Mouse (Mus musculus): Measurements from ENCODE around the gene Zfp235. TPM values are rescaled to one million over a fixed set of nuclear protein-coding genes. Genes with fewer than 3 reads are reported as not detected.
A peak's percentile ranks its signal among the peaks of the same experiment; 100 is the strongest.

Gene Zfp235
- polyA plus RNA-seq, 1 experiment from 2014 or later = 21.7 TPM

DNA sequence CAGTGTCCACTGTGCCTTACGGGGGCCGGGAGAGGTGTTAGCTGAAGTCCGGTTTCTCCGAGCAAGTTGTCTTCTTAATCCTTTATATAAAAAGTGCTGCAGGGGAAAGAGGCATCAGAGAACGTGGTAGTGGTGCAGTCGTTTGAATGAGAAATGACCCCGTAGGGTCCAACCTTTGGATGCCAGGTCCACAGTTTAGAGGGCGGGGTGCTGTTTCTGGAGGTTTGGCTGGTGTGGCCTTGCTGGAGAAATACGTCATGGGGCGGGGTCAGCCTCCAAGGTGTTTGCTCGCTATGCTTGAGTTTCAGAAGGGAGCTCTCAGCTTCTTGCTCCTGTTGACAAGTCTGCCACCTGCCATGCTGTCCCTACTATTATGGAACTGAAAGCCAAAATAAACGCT, 21.0 kb upstream of the Zfp235 start:
- WGBS = 13% methylated on average over 12 of the region's 12 CpGs

DNA sequence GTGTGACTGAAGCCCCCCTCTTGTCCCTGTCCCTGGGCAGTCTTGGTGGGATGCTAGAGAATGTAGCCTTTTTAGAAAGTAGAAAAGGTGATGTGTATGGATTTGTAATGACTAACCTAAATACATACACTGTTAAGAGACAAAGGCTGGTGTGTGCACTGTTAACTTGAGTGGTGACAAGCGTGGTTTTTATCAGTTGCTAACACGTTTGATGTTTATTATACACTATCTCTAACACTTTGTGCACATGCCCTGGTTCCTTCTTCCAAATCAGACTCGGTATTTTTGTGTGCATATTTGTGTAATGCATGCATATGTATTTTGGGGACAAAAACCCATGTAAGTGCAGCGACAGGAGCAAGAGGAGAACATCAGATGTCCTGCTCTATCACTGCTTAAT, 17.3 kb upstream of the Zfp235 start:
- H3K9ac ChIP-seq (replicated peaks; ENCODE audit: low read depth, low read length) = no peak overlapping the region
- H3K36me3 ChIP-seq (ENCODE audit: control insufficient read depth, insufficient read depth, low read length) = no peaks in the 10 kb centered on the region
- H3K4me1 ChIP-seq (ENCODE audit: control insufficient read depth, insufficient read depth, low read length) = no peaks in the 10 kb centered on the region; the same call in 1 of the 2 replicates
- 67% methylated on average over 4 of the region's 4 CpGs for WGBS
- no peak overlapping the region for H3K4me3 ChIP-seq (ENCODE audit: low read depth, low read length)
- ATAC-seq (ENCODE audit: insufficient number of reproducible peaks, insufficient read depth, low FRiP score, low read depth) = no peak
- H3K27ac ChIP-seq (ENCODE audit: low read length) = no peak overlapping the region
- no peaks in the 10 kb centered on the region for H3K27me3 ChIP-seq (ENCODE audit: control insufficient read depth, insufficient read depth, low read length)
- no peak overlapping the region for H3K4me2 ChIP-seq (replicated peaks; ENCODE audit: low read depth, low read length)
- H3K9me3 ChIP-seq (ENCODE audit: control insufficient read depth, low read depth, low read length) = no peaks in the 10 kb centered on the region

More for the DNA sequence above, 21.0 kb upstream of the Zfp235 start:
- peak; percentile 47 for ATAC-seq (ENCODE audit: insufficient number of reproducible peaks, insufficient read depth, low FRiP score, low read depth)
- Histone ChIP-seq H3K27me3 (ENCODE audit: control insufficient read depth, insufficient read depth, low read length) (no peaks in the 10 kb centered on the region), H3K9ac (replicated peaks; ENCODE audit: low read depth, low read length) (peak overlapping the region; percentile 72), H3K27ac (ENCODE audit: low read length) (peak overlapping the region; percentile 67; the same call in 1 of the 2 replicates), H3K4me1 (ENCODE audit: control insufficient read depth, insufficient read depth, low read length) (no peaks in the 10 kb centered on the region; the same call in 1 of the 2 replicates), H3K4me3 (ENCODE audit: low read depth, low read length) (peak overlapping the region; percentile 69), H3K4me2 (replicated peaks; ENCODE audit: low read depth, low read length) (peak overlapping the region; percentile 75), H3K36me3 (ENCODE audit: control insufficient read depth, insufficient read depth, low read length) (peaks cover 2% of the 10 kb centered on the region; the same call in 1 of the 2 replicates), H3K9me3 (ENCODE audit: control insufficient read depth, low read depth, low read length) (peaks cover 14% of the 10 kb centered on the region)

DNA sequence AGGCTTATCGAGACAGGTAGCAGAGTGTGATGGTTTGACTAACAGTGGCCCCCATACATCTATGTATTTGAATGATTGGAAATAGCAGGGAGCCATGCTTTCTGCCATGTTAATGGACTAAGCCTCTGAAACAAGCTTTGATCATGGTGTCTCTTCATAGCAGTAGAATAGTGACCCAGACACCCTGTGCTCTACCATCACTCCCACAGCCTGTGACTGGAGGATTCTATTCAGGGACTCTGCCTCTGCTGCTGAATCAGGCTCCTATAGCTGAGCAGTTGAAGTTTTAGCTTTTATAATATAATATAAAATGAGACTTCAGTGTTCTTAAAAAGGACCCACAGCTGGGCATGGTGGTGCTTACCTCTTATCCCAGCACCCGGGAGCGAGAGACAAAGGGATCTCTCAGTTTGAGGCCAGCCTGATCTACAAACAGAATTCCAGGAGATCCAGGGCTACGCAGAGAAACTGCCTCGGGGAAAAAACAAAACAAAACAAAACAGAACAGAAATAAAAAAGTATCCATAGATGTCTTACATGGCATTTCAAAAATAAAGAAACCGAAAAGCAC, 459 bp upstream of the Zfp235 start:
- no peaks in the 10 kb centered on the region for H3K9me3 ChIP-seq (ENCODE audit: control insufficient read depth, low read depth, low read length)
- H3K27ac ChIP-seq (ENCODE audit: low read length) = no peak overlapping the region
- H3K4me1 ChIP-seq (ENCODE audit: control insufficient read depth, insufficient read depth, low read length) = peaks cover 6% of the 10 kb centered on the region; the same call in 1 of the 2 replicates
- WGBS = 20% methylated on average over 6 of the region's 6 CpGs
- H3K36me3 ChIP-seq (ENCODE audit: control insufficient read depth, insufficient read depth, low read length) = peaks cover 8% of the 10 kb centered on the region; the same call in 1 of the 2 replicates
- no peak overlapping the region; the same call in 1 of the 2 replicates for H3K9ac ChIP-seq (replicated peaks; ENCODE audit: low read depth, low read length)
- no peaks in the 10 kb centered on the region for H3K27me3 ChIP-seq (ENCODE audit: control insufficient read depth, insufficient read depth, low read length)
- ATAC-seq (ENCODE audit: insufficient number of reproducible peaks, insufficient read depth, low FRiP score, low read depth) = no peak
- peak overlapping the region; percentile 64 for H3K4me3 ChIP-seq (ENCODE audit: low read depth, low read length)
- H3K4me2 ChIP-seq (replicated peaks; ENCODE audit: low read depth, low read length) = peak overlapping the region; percentile 43

DNA sequence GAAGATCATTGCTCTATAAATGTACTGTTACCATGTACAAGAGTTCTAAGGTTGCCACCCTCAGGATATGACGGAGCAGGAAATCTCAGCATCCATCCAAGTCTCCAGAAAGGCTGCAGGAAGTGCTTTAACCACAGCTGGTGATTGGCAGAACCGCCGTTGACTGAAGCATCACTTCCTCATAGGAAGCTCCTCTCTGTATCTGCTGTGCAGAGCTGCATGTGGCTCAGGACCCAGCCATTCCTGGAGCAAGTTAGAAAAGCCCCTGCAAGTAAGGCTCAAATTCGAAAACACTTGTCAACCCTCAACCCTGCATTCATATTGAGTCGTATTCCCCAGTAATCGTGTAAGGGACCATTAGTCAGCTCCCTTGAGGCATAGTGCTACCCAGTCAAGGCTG, 8.6 kb downstream of the Zfp235 start:
- H3K9ac ChIP-seq (replicated peaks; ENCODE audit: low read depth, low read length) = no peak overlapping the region
- no peaks in the 10 kb centered on the region for H3K27me3 ChIP-seq (ENCODE audit: control insufficient read depth, insufficient read depth, low read length)
- H3K4me3 ChIP-seq (ENCODE audit: low read depth, low read length) = no peak overlapping the region
- 88% methylated on average over 6 of the region's 6 CpGs for WGBS
- no peak overlapping the region for H3K4me2 ChIP-seq (replicated peaks; ENCODE audit: low read depth, low read length)
- H3K4me1 ChIP-seq (ENCODE audit: control insufficient read depth, insufficient read depth, low read length) = no peaks in the 10 kb centered on the region
- H3K9me3 ChIP-seq (ENCODE audit: control insufficient read depth, low read depth, low read length) = peaks cover 3% of the 10 kb centered on the region; the same call in 1 of the 2 replicates
- no peak overlapping the region for H3K27ac ChIP-seq (ENCODE audit: low read length)
- peaks cover 13% of the 10 kb centered on the region; the same call in 1 of the 2 replicates for H3K36me3 ChIP-seq (ENCODE audit: control insufficient read depth, insufficient read depth, low read length)
- no peak for ATAC-seq (ENCODE audit: insufficient number of reproducible peaks, insufficient read depth, low FRiP score, low read depth)

DNA sequence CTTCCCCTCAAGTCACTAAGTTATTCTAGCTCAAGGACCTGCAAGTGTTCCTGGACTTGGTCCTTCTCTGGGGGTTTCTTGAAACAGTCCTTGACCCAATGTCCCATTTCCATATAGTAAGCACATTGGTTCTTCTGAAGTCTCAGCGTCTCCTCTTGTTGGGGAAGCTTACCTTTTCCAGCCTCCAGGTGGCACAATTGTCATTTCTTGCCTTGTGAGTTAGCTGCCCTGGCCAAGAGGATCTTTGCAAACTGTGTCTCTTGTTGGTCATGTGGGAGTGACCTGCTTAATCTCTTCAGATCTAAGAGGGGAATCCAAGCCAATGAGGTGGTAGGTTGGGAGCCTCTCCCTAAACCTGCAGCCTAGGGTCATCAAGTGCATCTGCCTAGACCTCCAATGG, 19.3 kb downstream of the Zfp235 start:
- ATAC-seq (ENCODE audit: insufficient number of reproducible peaks, insufficient read depth, low FRiP score, low read depth) = no peak
- H3K4me3 ChIP-seq (ENCODE audit: low read depth, low read length) = no peak overlapping the region
- no peaks in the 10 kb centered on the region for H3K36me3 ChIP-seq (ENCODE audit: control insufficient read depth, insufficient read depth, low read length)
- no peaks in the 10 kb centered on the region for H3K9me3 ChIP-seq (ENCODE audit: control insufficient read depth, low read depth, low read length)
- no peak overlapping the region for H3K27ac ChIP-seq (ENCODE audit: low read length)
- H3K4me2 ChIP-seq (replicated peaks; ENCODE audit: low read depth, low read length) = no peak overlapping the region
- H3K4me1 ChIP-seq (ENCODE audit: control insufficient read depth, insufficient read depth, low read length) = no peaks in the 10 kb centered on the region
- 4% methylated on average over 1 of the region's 1 CpGs for WGBS
- H3K9ac ChIP-seq (replicated peaks; ENCODE audit: low read depth, low read length) = no peak overlapping the region
- H3K27me3 ChIP-seq (ENCODE audit: control insufficient read depth, insufficient read depth, low read length) = no peaks in the 10 kb centered on the region

DNA sequence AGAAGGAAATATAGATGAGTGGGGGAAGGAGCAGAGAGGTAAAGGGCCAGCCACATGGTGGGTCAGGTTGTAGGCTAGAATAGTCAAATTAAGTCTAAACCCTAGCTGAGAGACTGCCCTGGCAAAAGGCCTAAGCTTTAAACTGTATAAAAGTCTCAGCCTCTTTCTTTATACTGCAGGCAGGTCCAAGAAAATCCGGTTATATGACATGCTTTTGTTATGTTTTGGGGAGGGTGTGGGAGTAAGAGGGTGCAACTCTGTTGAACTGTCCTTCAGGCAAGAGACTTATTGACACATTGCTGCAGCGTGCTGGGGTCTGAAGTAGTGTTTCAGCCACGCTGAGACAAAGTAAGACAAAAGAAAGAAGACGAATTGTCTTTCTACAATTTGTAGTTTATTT, 38.2 kb downstream of the Zfp235 start:
- H3K9ac ChIP-seq (replicated peaks; ENCODE audit: low read depth, low read length) = no peak overlapping the region
- H3K27ac ChIP-seq (ENCODE audit: low read length) = no peak overlapping the region
- H3K4me3 ChIP-seq (ENCODE audit: low read depth, low read length) = no peak overlapping the region
- 60% methylated on average over 4 of the region's 4 CpGs for WGBS
- H3K9me3 ChIP-seq (ENCODE audit: control insufficient read depth, low read depth, low read length) = no peaks in the 10 kb centered on the region
- 0 out of 2 replicates have a peak, but pooled peaks cover 2% of the 10 kb centered on the region for H3K4me1 ChIP-seq (ENCODE audit: control insufficient read depth, insufficient read depth, low read length)
- H3K36me3 ChIP-seq (ENCODE audit: control insufficient read depth, insufficient read depth, low read length) = no peaks in the 10 kb centered on the region
- no peak overlapping the region for H3K4me2 ChIP-seq (replicated peaks; ENCODE audit: low read depth, low read length)
- ATAC-seq (ENCODE audit: insufficient number of reproducible peaks, insufficient read depth, low FRiP score, low read depth) = no peak
- no peaks in the 10 kb centered on the region for H3K27me3 ChIP-seq (ENCODE audit: control insufficient read depth, insufficient read depth, low read length)

DNA sequence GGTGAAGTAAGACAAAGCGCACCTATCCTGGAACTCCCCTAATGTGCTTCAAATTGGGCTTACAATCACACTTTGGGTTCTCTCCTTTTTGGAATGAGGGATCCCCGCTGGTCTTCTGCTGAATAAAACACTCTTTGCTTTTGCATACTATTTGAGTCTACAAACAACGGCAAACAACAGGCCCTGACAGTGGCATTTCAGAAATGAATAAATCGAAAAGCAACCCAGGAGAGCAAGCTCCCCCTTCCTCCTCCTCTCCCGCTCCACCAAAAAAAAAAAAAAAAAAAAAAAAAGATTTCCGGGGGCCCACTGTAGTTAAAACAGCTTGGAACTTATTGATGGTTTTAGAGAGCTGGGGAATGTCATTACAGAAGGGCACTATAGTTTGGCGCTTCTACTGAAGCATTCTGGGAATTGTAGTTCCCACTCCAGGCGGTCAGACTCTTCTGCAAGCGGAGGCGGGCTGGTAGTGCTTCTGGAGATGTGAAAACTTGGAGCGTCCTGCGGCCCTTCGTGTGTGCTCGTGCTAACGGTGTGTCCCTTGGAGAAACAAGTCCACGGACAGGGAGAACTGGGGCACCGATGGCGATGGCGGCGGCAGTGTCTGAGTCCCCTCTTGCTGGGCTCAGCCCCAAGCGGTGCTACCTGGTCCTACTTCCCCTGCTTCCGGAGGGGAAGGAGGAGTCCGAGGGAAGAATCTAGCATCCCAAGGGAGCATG, 40.8 kb downstream of the Zfp235 start, which contains the start of gene Zfp114:
Gene Zfp114 (plus strand): TSS at position 443 of the 719 bp plus-strand sequence.
- peak; percentile 89 for ATAC-seq (ENCODE audit: insufficient number of reproducible peaks, insufficient read depth, low FRiP score, low read depth)
- WGBS = 11% methylated on average over 23 of the region's 23 CpGs
- Histone ChIP-seq H3K27ac (ENCODE audit: low read length) (no peak within 1 kb of the TSS), H3K4me2 (replicated peaks; ENCODE audit: low read depth, low read length) (peak within 1 kb of the TSS; percentile 42), H3K36me3 (ENCODE audit: control insufficient read depth, insufficient read depth, low read length) (no peaks in the 10 kb centered on the region), H3K4me3 (ENCODE audit: low read depth, low read length) (peak within 1 kb of the TSS; percentile 45), H3K4me1 (ENCODE audit: control insufficient read depth, insufficient read depth, low read length) (0 out of 2 replicates have a peak, but pooled peaks cover 2% of the 10 kb centered on the region), H3K27me3 (ENCODE audit: control insufficient read depth, insufficient read depth, low read length) (no peaks in the 10 kb centered on the region), H3K9me3 (ENCODE audit: control insufficient read depth, low read depth, low read length) (no peaks in the 10 kb centered on the region), H3K9ac (replicated peaks; ENCODE audit: low read depth, low read length) (peak within 1 kb of the TSS; percentile 47)

DNA sequence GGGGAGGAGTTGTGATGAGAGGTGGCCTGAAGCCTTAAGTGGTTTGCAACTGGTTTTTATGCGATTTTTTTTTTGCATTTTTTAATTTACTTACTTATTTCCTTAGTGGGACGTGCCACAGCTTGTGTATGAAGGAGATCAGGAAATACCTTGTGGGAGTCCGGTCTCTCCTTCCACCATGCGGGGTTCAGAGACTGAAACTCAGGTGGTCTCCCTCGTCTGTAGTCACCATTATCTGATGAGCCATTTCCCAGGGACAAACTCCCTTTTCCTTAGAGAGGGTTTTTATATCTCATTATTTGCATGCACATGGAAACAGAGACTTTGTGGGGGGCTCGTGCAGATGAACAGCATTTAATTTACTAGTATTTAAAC, 41.4 kb downstream of the Zfp235 start:
- Histone ChIP-seq H3K4me1 (ENCODE audit: control insufficient read depth, insufficient read depth, low read length) (0 out of 2 replicates have a peak, but pooled peaks cover 2% of the 10 kb centered on the region), H3K9me3 (ENCODE audit: control insufficient read depth, low read depth, low read length) (no peaks in the 10 kb centered on the region), H3K9ac (replicated peaks; ENCODE audit: low read depth, low read length) (no peak overlapping the region), H3K4me3 (ENCODE audit: low read depth, low read length) (peak overlapping the region; percentile 45), H3K27ac (ENCODE audit: low read length) (no peak overlapping the region), H3K27me3 (ENCODE audit: control insufficient read depth, insufficient read depth, low read length) (no peaks in the 10 kb centered on the region), H3K4me2 (replicated peaks; ENCODE audit: low read depth, low read length) (peak overlapping the region; percentile 42), H3K36me3 (ENCODE audit: control insufficient read depth, insufficient read depth, low read length) (no peaks in the 10 kb centered on the region)
- ATAC-seq (ENCODE audit: insufficient number of reproducible peaks, insufficient read depth, low FRiP score, low read depth) = no peak
- 51% methylated on average over 6 of the region's 6 CpGs for WGBS
